ENCODE assay signal across 8 mouse cellular contexts in genomic region chr7:27552931-27553513, GRCm38 (mm10). TPM values are rescaled to one million over a fixed set of nuclear protein-coding genes. Genes with fewer than 3 reads are reported as not detected.
DNase-seq lines count a peak whose midpoint lies in the region; ATAC-seq and TF ChIP-seq lines count a peak whose summit lies in the region.

Gene Pld3 (minus strand): TSS chr7:27553218.
Gene 2310022A10Rik (plus strand): TSS chr7:27553233.

- H3K27me3 ChIP-seq in heart, embryonic 12.5 days (replicated peaks), result no peaks in the 10 kb centered on the region
- no peaks in the 10 kb centered on the region for H3K27me3 ChIP-seq in kidney, postnatal 0 days (ENCODE audit: insufficient read depth, low read length)
- no peaks in the 10 kb centered on the region for H3K27me3 ChIP-seq in liver, embryonic 11.5 days (replicated peaks; ENCODE audit: control insufficient read depth, insufficient read depth, low read length)
- no peaks in the 10 kb centered on the region for H3K27me3 ChIP-seq in stomach, embryonic 14.5 days (ENCODE audit: control insufficient read depth, insufficient read depth, low read length)

- H3K4me1 ChIP-seq in heart, embryonic 12.5 days (replicated peaks), result peaks cover 9% of the 10 kb centered on the region
- H3K4me1 ChIP-seq in kidney, postnatal 0 days (replicated peaks; ENCODE audit: insufficient read depth, low read length), result 0 out of 2 replicates have a peak, but pooled peaks cover 4% of the 10 kb centered on the region
- H3K4me1 ChIP-seq in liver, embryonic 11.5 days (replicated peaks; ENCODE audit: control insufficient read depth, insufficient read depth, low read length), result peaks cover 10% of the 10 kb centered on the region
- peaks cover 4% of the 10 kb centered on the region; the same call in 1 of the 2 replicates for H3K4me1 ChIP-seq in stomach, embryonic 14.5 days (ENCODE audit: control insufficient read depth, insufficient read depth, low read length)

- peak within 1 kb of the TSS; percentile 90 for H3K4me2 ChIP-seq in heart, embryonic 12.5 days
- peak within 1 kb of the TSS; percentile 75 for H3K4me2 ChIP-seq in kidney, postnatal 0 days (ENCODE audit: low read length)
- peak within 1 kb of the TSS; percentile 72 for H3K4me2 ChIP-seq in liver, embryonic 11.5 days
- H3K4me2 ChIP-seq in stomach, embryonic 14.5 days (replicated peaks; ENCODE audit: low read depth, low read length), result peak within 1 kb of the TSS; percentile 88

- no peak for TF ChIP-seq CTCF in kidney, postnatal 0 days (IDR thresholded peaks at IDR 0.05; ENCODE audit: low read depth)

- H3K9ac ChIP-seq in heart, embryonic 12.5 days, result peak within 1 kb of the TSS; percentile 88
- H3K9ac ChIP-seq in kidney, postnatal 0 days (ENCODE audit: low read depth, low read length), result peak within 1 kb of the TSS; percentile 70
- H3K9ac ChIP-seq in liver, embryonic 11.5 days (ENCODE audit: low read depth, low read length), result peak within 1 kb of the TSS; percentile 71
- peak within 1 kb of the TSS; percentile 77 for H3K9ac ChIP-seq in stomach, embryonic 14.5 days (replicated peaks; ENCODE audit: low read depth, low read length)

- peak within 1 kb of the TSS; percentile 83 for H3K4me3 ChIP-seq in heart, embryonic 12.5 days
- peak within 1 kb of the TSS; percentile 72 for H3K4me3 ChIP-seq in kidney, postnatal 0 days (replicated peaks; ENCODE audit: low read depth, low read length)
- peak within 1 kb of the TSS; percentile 71 for H3K4me3 ChIP-seq in liver, embryonic 11.5 days (ENCODE audit: low read depth, low read length)
- peak within 1 kb of the TSS; percentile 85 for H3K4me3 ChIP-seq in stomach, embryonic 14.5 days (ENCODE audit: low read depth, low read length)

- peaks cover 16% of the 10 kb centered on the region for H3K36me3 ChIP-seq in heart, embryonic 12.5 days
- H3K36me3 ChIP-seq in kidney, postnatal 0 days (ENCODE audit: insufficient read depth, low read length), result peaks cover 4% of the 10 kb centered on the region; the same call in 1 of the 2 replicates
- peaks cover 6% of the 10 kb centered on the region; the same call in 1 of the 2 replicates for H3K36me3 ChIP-seq in liver, embryonic 11.5 days (ENCODE audit: control insufficient read depth, insufficient read depth, low read length)
- H3K36me3 ChIP-seq in stomach, embryonic 14.5 days (ENCODE audit: control insufficient read depth, insufficient read depth, low read length), result peaks cover 8% of the 10 kb centered on the region; the same call in 1 of the 2 replicates

- peak within 1 kb of the TSS; percentile 11; the same call in 1 of the 2 replicates for H3K27ac ChIP-seq in heart, embryonic 12.5 days (ENCODE audit: poor library complexity, severe bottlenecking)
- H3K27ac ChIP-seq in kidney, postnatal 0 days, result no peak within 1 kb of the TSS
- H3K27ac ChIP-seq in liver, embryonic 11.5 days (ENCODE audit: low read depth, low read length), result peak within 1 kb of the TSS; percentile 13; the same call in 1 of the 2 replicates
- H3K27ac ChIP-seq in stomach, embryonic 14.5 days (ENCODE audit: low read length), result no peak within 1 kb of the TSS

- ATAC-seq in erythroid progenitor cell, adult 5-6 weeks (replicated peaks; ENCODE audit: low FRiP score, poor library complexity, severe bottlenecking), result peak; percentile 99
- ATAC-seq in heart, embryonic 12.5 days (ENCODE audit: insufficient number of reproducible peaks, low FRiP score), result peak; percentile 99
- peak; percentile 99 for ATAC-seq in kidney, postnatal 0 days (replicated peaks; ENCODE audit: low FRiP score, low read depth)
- ATAC-seq in liver, embryonic 11.5 days (replicated peaks; ENCODE audit: low FRiP score), result peak; percentile 100
- peak; percentile 100 for ATAC-seq in stomach, embryonic 14.5 days (ENCODE audit: insufficient number of reproducible peaks, insufficient read depth, low FRiP score, low read depth)

- under 1% methylated on average over 41 of the region's 41 CpGs for WGBS in heart, embryonic 12.5 days
- WGBS in kidney, postnatal 0 days, result under 1% methylated on average over 41 of the region's 41 CpGs
- WGBS in liver, embryonic 11.5 days, result under 1% methylated on average over 41 of the region's 41 CpGs
- 1% methylated on average over 41 of the region's 41 CpGs for WGBS in stomach, embryonic 14.5 days

- DNase-seq in CD4-positive helper T cell, adult 2 months (ENCODE audit: low read depth, low spot score), result peak; percentile 98
- DNase-seq in brain, embryonic 18.5 days (ENCODE audit: low read depth, low spot score), result peak; percentile 93
- peak; percentile 98 for DNase-seq in kidney, postnatal 0 days (ENCODE audit: low spot score)
- DNase-seq in liver, embryonic 11.5 days (ENCODE audit: low spot score), result peak; percentile 93
- peak; percentile 98 for DNase-seq in naive thymus-derived CD4-positive, alpha-beta T cell, adult 2 months (ENCODE audit: low read depth)

- no peaks in the 10 kb centered on the region for H3K9me3 ChIP-seq in heart, embryonic 12.5 days (replicated peaks)
- no peaks in the 10 kb centered on the region for H3K9me3 ChIP-seq in kidney, postnatal 0 days (replicated peaks; ENCODE audit: low read length)
- H3K9me3 ChIP-seq in liver, embryonic 11.5 days (ENCODE audit: control insufficient read depth, low read length), result no peaks in the 10 kb centered on the region
- no peaks in the 10 kb centered on the region for H3K9me3 ChIP-seq in stomach, embryonic 14.5 days (ENCODE audit: control insufficient read depth, low read depth, low read length)

RNA-seq across cellular contexts. Expression of gene Pld3, which starts in this region (rescaled TPM):
- total RNA-seq in erythroid progenitor cell, adult 5-6 weeks (2015; ENCODE audit: low replicate concordance), result 43.2 and 88.0 TPM in 2 replicates
- total RNA-seq in erythroid progenitor cell, adult 5-6 weeks (2017; ENCODE audit: low replicate concordance), result 19.1 and 26.3 TPM in 2 replicates
- 59.5 and 63.4 TPM in 2 replicates for polyA plus RNA-seq in heart, embryonic 12.5 days (2016; fragmentation: Nextera tagmentation; extraction: Ambion mirVana)
- 109 and 118 TPM in 2 replicates for polyA plus RNA-seq in kidney, postnatal 0 days (2015; fragmentation: Nextera tagmentation; extraction: Ambion mirVana)
- polyA plus RNA-seq in liver, embryonic 11.5 days (2014; fragmentation: Nextera tagmentation; extraction: Ambion mirVana), result 39.3 and 44.4 TPM in 2 replicates
- polyA plus RNA-seq in stomach, embryonic 14.5 days (2014; fragmentation: Nextera tagmentation; extraction: Ambion mirVana), result 75.6 and 78.7 TPM in 2 replicates

RNA-seq across cellular contexts. Expression of gene 2310022A10Rik, which starts in this region (rescaled TPM):
- 11.2 and 18.9 TPM in 2 replicates for total RNA-seq in erythroid progenitor cell, adult 5-6 weeks (2015; ENCODE audit: low replicate concordance)
- 1.6 and 6.8 TPM in 2 replicates for total RNA-seq in erythroid progenitor cell, adult 5-6 weeks (2017; ENCODE audit: low replicate concordance)
- 36.4 and 37.4 TPM in 2 replicates for polyA plus RNA-seq in heart, embryonic 12.5 days (2016; fragmentation: Nextera tagmentation; extraction: Ambion mirVana)
- polyA plus RNA-seq in kidney, postnatal 0 days (2015; fragmentation: Nextera tagmentation; extraction: Ambion mirVana), result 20.1 and 20.9 TPM in 2 replicates
- 33.9 and 35.1 TPM in 2 replicates for polyA plus RNA-seq in liver, embryonic 11.5 days (2014; fragmentation: Nextera tagmentation; extraction: Ambion mirVana)
- polyA plus RNA-seq in stomach, embryonic 14.5 days (2014; fragmentation: Nextera tagmentation; extraction: Ambion mirVana), result 17.6 and 18.4 TPM in 2 replicates

Comparison
In these comparisons a context has a peak if more than half of its experiments do, and no peak if none do; other contexts are left out.
1. H3K27ac ChIP-seq: peak in heart, embryonic 12.5 days (single experiment) and liver, embryonic 11.5 days (single experiment); none in kidney, postnatal 0 days (single experiment) and stomach, embryonic 14.5 days (single experiment).
2. Peak in every context shown above with its lines, with median percentiles within 50 percentile points of each other: DNase-seq, ATAC-seq, H3K4me2 ChIP-seq, H3K4me3 ChIP-seq and H3K9ac ChIP-seq.